Mouse (Mus musculus): ENCODE measurements at regions not wholly inside any gene's neighbourhood (a gene's known extent, or its start where the extent isn't known, plus 50 kb on each side); places are given as distances from the start of the nearest gene placed in this dataset.
A peak's percentile ranks its signal among the peaks of the same experiment; 100 is the strongest.

DNA sequence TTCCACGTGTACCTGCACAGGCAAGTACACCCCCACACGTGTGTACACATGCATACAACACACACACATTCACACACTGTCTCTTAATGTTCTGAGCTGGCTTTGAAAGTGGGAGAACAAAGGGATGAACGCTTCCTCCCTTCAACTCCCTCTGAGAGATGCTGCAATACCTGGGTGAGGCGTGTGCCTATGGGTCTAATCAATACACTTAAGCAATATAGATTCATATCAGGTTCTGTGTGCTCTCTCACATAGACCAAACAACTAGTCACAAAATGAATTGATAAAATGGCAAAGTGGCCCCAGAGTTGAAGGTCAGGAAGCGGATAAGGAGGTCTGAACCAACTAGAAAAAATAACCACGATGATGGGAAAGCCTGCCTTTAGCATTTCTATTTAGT lies 116.1 kb upstream of the Plcz1 start:
- H3K4me3 ChIP-seq (ENCODE audit: low read depth, low read length): no peak overlapping the region
- ATAC-seq (replicated peaks; ENCODE audit: insufficient number of reproducible peaks, low FRiP score, low TSS enrichment, low read depth) (no peak), DNase-seq (ENCODE audit: low spot score) (no peak)
- H3K4me2 ChIP-seq (ENCODE audit: low read depth, low read length): no peak overlapping the region
- no peak overlapping the region for H3K9ac ChIP-seq (replicated peaks; ENCODE audit: low read length)
- no peaks in the 10 kb centered on the region for H3K27me3 ChIP-seq (ENCODE audit: control insufficient read depth, insufficient read depth, low read length)
- no peaks in the 10 kb centered on the region for H3K36me3 ChIP-seq (replicated peaks; ENCODE audit: control insufficient read depth, insufficient read depth, low read depth, low read length)
- H3K27ac ChIP-seq (replicated peaks; ENCODE audit: low read depth, low read length): no peak overlapping the region
- H3K9me3 ChIP-seq (replicated peaks; ENCODE audit: control insufficient read depth, low read length): no peaks in the 10 kb centered on the region
- WGBS: 86% methylated on average over 6 of the region's 6 CpGs
- H3K4me1 ChIP-seq (ENCODE audit: control insufficient read depth, insufficient read depth, low read length): no peaks in the 10 kb centered on the region

GRCm38 (mm10) chr6:140152418-140153176 lies 111.3 kb upstream of the Plcz1 start:
- H3K4me2 ChIP-seq (ENCODE audit: low read depth, low read length): no peak overlapping the region
- no peak overlapping the region for H3K4me3 ChIP-seq (ENCODE audit: low read depth, low read length)
- WGBS: 80% methylated on average over 10 of the region's 10 CpGs
- no peaks in the 10 kb centered on the region for H3K27me3 ChIP-seq (ENCODE audit: control insufficient read depth, insufficient read depth, low read length)
- ATAC-seq (replicated peaks; ENCODE audit: insufficient number of reproducible peaks, low FRiP score, low TSS enrichment, low read depth) (no peak), DNase-seq (ENCODE audit: low spot score) (no peak)
- no peaks in the 10 kb centered on the region for H3K9me3 ChIP-seq (replicated peaks; ENCODE audit: control insufficient read depth, low read length)
- no peak overlapping the region for H3K27ac ChIP-seq (replicated peaks; ENCODE audit: low read depth, low read length)
- H3K9ac ChIP-seq (replicated peaks; ENCODE audit: low read length): no peak overlapping the region
- no peaks in the 10 kb centered on the region for H3K36me3 ChIP-seq (replicated peaks; ENCODE audit: control insufficient read depth, insufficient read depth, low read depth, low read length)
- H3K4me1 ChIP-seq (ENCODE audit: control insufficient read depth, insufficient read depth, low read length): no peaks in the 10 kb centered on the region

- no peaks in the 10 kb centered on the region for H3K36me3 ChIP-seq (replicated peaks; ENCODE audit: control insufficient read depth, insufficient read depth, low read depth, low read length)
- no peaks in the 10 kb centered on the region for H3K27me3 ChIP-seq (ENCODE audit: control insufficient read depth, insufficient read depth, low read length)
These were observed 107.5 kb upstream of the Plcz1 start for GRCm38 (mm10) chr6:140148628-140149245.

GRCm38 (mm10) chr6:140148138-140148537 lies 106.9 kb upstream of the Plcz1 start:
- WGBS: 31% methylated on average over 3 of the region's 3 CpGs
- no peak overlapping the region for H3K9ac ChIP-seq (replicated peaks; ENCODE audit: low read length)
- H3K27me3 ChIP-seq (ENCODE audit: control insufficient read depth, insufficient read depth, low read length): no peaks in the 10 kb centered on the region
- no peak for ATAC-seq (replicated peaks; ENCODE audit: insufficient number of reproducible peaks, low FRiP score, low TSS enrichment, low read depth)
- H3K4me2 ChIP-seq (ENCODE audit: low read depth, low read length): no peak overlapping the region
- no peaks in the 10 kb centered on the region for H3K36me3 ChIP-seq (replicated peaks; ENCODE audit: control insufficient read depth, insufficient read depth, low read depth, low read length)
- H3K27ac ChIP-seq (replicated peaks; ENCODE audit: low read depth, low read length): no peak overlapping the region
- H3K4me1 ChIP-seq (ENCODE audit: control insufficient read depth, insufficient read depth, low read length): no peaks in the 10 kb centered on the region
- H3K4me3 ChIP-seq (ENCODE audit: low read depth, low read length): no peak overlapping the region
- no peaks in the 10 kb centered on the region for H3K9me3 ChIP-seq (replicated peaks; ENCODE audit: control insufficient read depth, low read length)
- DNase-seq (ENCODE audit: low spot score): no peak

More at GRCm38 (mm10) chr6:140148628-140149245, 107.5 kb upstream of the Plcz1 start:
- Histone ChIP-seq H3K9ac (replicated peaks; ENCODE audit: low read length) (no peak overlapping the region), H3K9me3 (replicated peaks; ENCODE audit: control insufficient read depth, low read length) (no peaks in the 10 kb centered on the region), H3K4me1 (ENCODE audit: control insufficient read depth, insufficient read depth, low read length) (no peaks in the 10 kb centered on the region), H3K4me3 (ENCODE audit: low read depth, low read length) (no peak overlapping the region), H3K27ac (replicated peaks; ENCODE audit: low read depth, low read length) (no peak overlapping the region), H3K4me2 (ENCODE audit: low read depth, low read length) (no peak overlapping the region)
- 86% methylated on average over 11 of the region's 11 CpGs for WGBS
- ATAC-seq (replicated peaks; ENCODE audit: insufficient number of reproducible peaks, low FRiP score, low TSS enrichment, low read depth) (no peak), DNase-seq (ENCODE audit: low spot score) (no peak)

DNA sequence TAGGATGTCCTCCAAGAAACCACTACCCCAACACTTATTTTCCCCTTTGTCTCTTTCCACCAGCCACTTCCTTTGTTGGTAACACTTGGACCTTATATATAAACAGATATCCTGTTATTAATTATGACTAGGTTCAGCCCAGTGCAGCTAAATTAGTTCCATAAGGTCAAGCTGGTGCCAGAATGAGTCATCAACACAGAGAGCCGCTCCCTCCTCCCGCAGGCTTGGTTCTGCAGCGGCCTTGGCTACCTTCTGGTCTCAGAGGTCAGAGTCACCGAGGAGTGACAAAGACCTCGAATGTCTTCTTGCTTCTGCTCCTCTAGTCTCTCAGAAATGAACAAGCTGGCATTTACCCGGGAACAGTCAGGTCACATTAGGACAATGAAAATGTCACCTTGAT lies 106.5 kb upstream of the Plcz1 start:
- 42% methylated on average over 6 of the region's 6 CpGs for WGBS
- Histone ChIP-seq H3K4me1 (ENCODE audit: control insufficient read depth, insufficient read depth, low read length) (no peaks in the 10 kb centered on the region), H3K9me3 (replicated peaks; ENCODE audit: control insufficient read depth, low read length) (no peaks in the 10 kb centered on the region), H3K27ac (replicated peaks; ENCODE audit: low read depth, low read length) (no peak overlapping the region), H3K4me3 (ENCODE audit: low read depth, low read length) (no peak overlapping the region), H3K4me2 (ENCODE audit: low read depth, low read length) (no peak overlapping the region), H3K9ac (replicated peaks; ENCODE audit: low read length) (no peak overlapping the region), H3K27me3 (ENCODE audit: control insufficient read depth, insufficient read depth, low read length) (no peaks in the 10 kb centered on the region), H3K36me3 (replicated peaks; ENCODE audit: control insufficient read depth, insufficient read depth, low read depth, low read length) (no peaks in the 10 kb centered on the region)
- ATAC-seq (replicated peaks; ENCODE audit: insufficient number of reproducible peaks, low FRiP score, low TSS enrichment, low read depth) (no peak), DNase-seq (ENCODE audit: low spot score) (peak; percentile 22)

- no peak overlapping the region for H3K4me3 ChIP-seq (ENCODE audit: low read depth, low read length)
- 74% methylated on average over 8 of the region's 8 CpGs for WGBS
- H3K36me3 ChIP-seq (replicated peaks; ENCODE audit: control insufficient read depth, insufficient read depth, low read depth, low read length): no peaks in the 10 kb centered on the region
- H3K9ac ChIP-seq (replicated peaks; ENCODE audit: low read length): no peak overlapping the region
- DNase-seq (ENCODE audit: low spot score) (no peak), ATAC-seq (replicated peaks; ENCODE audit: insufficient number of reproducible peaks, low FRiP score, low TSS enrichment, low read depth) (no peak)
- H3K27ac ChIP-seq (replicated peaks; ENCODE audit: low read depth, low read length): no peak overlapping the region
- no peak overlapping the region for H3K4me2 ChIP-seq (ENCODE audit: low read depth, low read length)
- no peaks in the 10 kb centered on the region for H3K4me1 ChIP-seq (ENCODE audit: control insufficient read depth, insufficient read depth, low read length)
- no peaks in the 10 kb centered on the region for H3K9me3 ChIP-seq (replicated peaks; ENCODE audit: control insufficient read depth, low read length)
- H3K27me3 ChIP-seq (ENCODE audit: control insufficient read depth, insufficient read depth, low read length): no peaks in the 10 kb centered on the region
These were observed 92.5 kb upstream of the Plcz1 start for GRCm38 (mm10) chr6:140133734-140134133.

GRCm38 (mm10) chr6:140126645-140127044 lies 85.4 kb upstream of the Plcz1 start:
- WGBS: 87% methylated on average over 7 of the region's 7 CpGs
- Histone ChIP-seq H3K9me3 (replicated peaks; ENCODE audit: control insufficient read depth, low read length) (no peaks in the 10 kb centered on the region), H3K4me1 (ENCODE audit: control insufficient read depth, insufficient read depth, low read length) (no peaks in the 10 kb centered on the region), H3K27me3 (ENCODE audit: control insufficient read depth, insufficient read depth, low read length) (no peaks in the 10 kb centered on the region), H3K36me3 (replicated peaks; ENCODE audit: control insufficient read depth, insufficient read depth, low read depth, low read length) (no peaks in the 10 kb centered on the region), H3K4me3 (ENCODE audit: low read depth, low read length) (no peak overlapping the region), H3K27ac (replicated peaks; ENCODE audit: low read depth, low read length) (no peak overlapping the region), H3K4me2 (ENCODE audit: low read depth, low read length) (no peak overlapping the region), H3K9ac (replicated peaks; ENCODE audit: low read length) (no peak overlapping the region)
- no peak for DNase-seq (ENCODE audit: low spot score)
- ATAC-seq (replicated peaks; ENCODE audit: insufficient number of reproducible peaks, low FRiP score, low TSS enrichment, low read depth): no peak

GRCm38 (mm10) chr6:140114024-140114423 lies 72.8 kb upstream of the Plcz1 start:
- WGBS: 82% methylated on average over 2 of the region's 2 CpGs
- DNase-seq (ENCODE audit: low spot score) (no peak), ATAC-seq (replicated peaks; ENCODE audit: insufficient number of reproducible peaks, low FRiP score, low TSS enrichment, low read depth) (no peak)
- no peak overlapping the region for H3K4me3 ChIP-seq (ENCODE audit: low read depth, low read length)
- no peaks in the 10 kb centered on the region for H3K4me1 ChIP-seq (ENCODE audit: control insufficient read depth, insufficient read depth, low read length)
- H3K36me3 ChIP-seq (replicated peaks; ENCODE audit: control insufficient read depth, insufficient read depth, low read depth, low read length): no peaks in the 10 kb centered on the region
- H3K4me2 ChIP-seq (ENCODE audit: low read depth, low read length): no peak overlapping the region
- no peak overlapping the region for H3K9ac ChIP-seq (replicated peaks; ENCODE audit: low read length)
- no peaks in the 10 kb centered on the region for H3K9me3 ChIP-seq (replicated peaks; ENCODE audit: control insufficient read depth, low read length)
- no peaks in the 10 kb centered on the region for H3K27me3 ChIP-seq (ENCODE audit: control insufficient read depth, insufficient read depth, low read length)
- H3K27ac ChIP-seq (replicated peaks; ENCODE audit: low read depth, low read length): no peak overlapping the region
